Comparison of ENCODE assay signal across 8 mouse cellular contexts in genomic region chr10:80102216-80102915, GRCm38 (mm10). TPM values are rescaled to one million over a fixed set of nuclear protein-coding genes. Genes with fewer than 3 reads are reported as not detected.
A peak's percentile ranks its signal among the peaks of the same experiment; 100 is the strongest.
DNase-seq lines count a peak whose midpoint lies in the region; ATAC-seq and TF ChIP-seq lines count a peak whose summit lies in the region.

No protein-coding gene starts in this region.

- no peak for TF ChIP-seq CTCF in left cerebral cortex, adult 2 months (IDR thresholded peaks at IDR 0.05)

- intact Hi-C loops in left cerebral cortex, adult 2 months (cut with DNase I) = no loop called here

- H3K9ac ChIP-seq in hindbrain, embryonic 14.5 days = peak overlapping the region; percentile 91

- H3K9me3 ChIP-seq in hindbrain, embryonic 14.5 days (ENCODE audit: control insufficient read depth, low read length) = no peaks in the 10 kb centered on the region

- peak overlapping the region; percentile 93 for H3K4me2 ChIP-seq in hindbrain, embryonic 14.5 days (replicated peaks)

- H3K27ac ChIP-seq in hindbrain, embryonic 14.5 days = peak overlapping the region; percentile 78
- H3K27ac ChIP-seq in left cerebral cortex, adult 2 months = peak overlapping the region; percentile 93

- no peaks in the 10 kb centered on the region for H3K27me3 ChIP-seq in hindbrain, embryonic 14.5 days (ENCODE audit: control insufficient read depth, insufficient read depth, low read length)

- no peaks in the 10 kb centered on the region for H3K36me3 ChIP-seq in hindbrain, embryonic 14.5 days (replicated peaks; ENCODE audit: control insufficient read depth, insufficient read depth)

- DNase-seq in T-cell, adult 2 months (ENCODE audit: low spot score) = peak; percentile 88
- DNase-seq in cerebellum, postnatal 14 days = peak; percentile 86 to 88
- DNase-seq in frontal cortex, postnatal 25 days (ENCODE audit: low spot score in 2 of 2) = peak; percentile 51 to 67
- peak; percentile 82 for DNase-seq in hindbrain, embryonic 14.5 days (ENCODE audit: low spot score)
- peak; percentile 82 to 85 for DNase-seq in left cerebral cortex, adult 2 months (ENCODE audit: extremely low spot score in 1 of 2, low spot score in 2 of 2)
- peak; percentile 85 for DNase-seq in right cerebral cortex, adult 18-20 months
- DNase-seq in urinary bladder, adult 2 months (ENCODE audit: low spot score) = peak; percentile 76

- H3K4me3 ChIP-seq in hindbrain, embryonic 14.5 days (replicated peaks; ENCODE audit: low read length) = peak overlapping the region; percentile 90
- peak overlapping the region; percentile 98 for H3K4me3 ChIP-seq in left cerebral cortex, adult 2 months

- WGBS in hindbrain, embryonic 14.5 days = under 1% methylated on average over 40 of the region's 59 CpGs

- H3K4me1 ChIP-seq in hindbrain, embryonic 14.5 days (replicated peaks; ENCODE audit: control insufficient read depth, insufficient read depth, low read length) = peaks cover 13% of the 10 kb centered on the region

- peak; percentile 86 for ATAC-seq in hindbrain, embryonic 14.5 days (ENCODE audit: low FRiP score)
- peak; percentile 85 for ATAC-seq in megakaryocyte, adult 5-6 weeks (ENCODE audit: poor library complexity, severe bottlenecking)

RNA-seq across cellular contexts. Expression of gene Sbno2, which starts 3.0 kb away (rescaled TPM):
- polyA plus RNA-seq in hindbrain, embryonic 14.5 days (2014; fragmentation: Nextera tagmentation; extraction: Ambion mirVana) = 12.3 and 12.6 TPM in 2 replicates
- 10 to 100 TPM; 21.4 to 22.1 TPM for total RNA-seq in left cerebral cortex, adult 2 months (2021)
- total RNA-seq in megakaryocyte, adult 5-6 weeks (2015) = 32.4 and 33.0 TPM in 2 replicates
- 41.9 and 46.7 TPM in 2 replicates for total RNA-seq in megakaryocyte, adult 5-6 weeks (2017)
- polyA plus RNA-seq in urinary bladder, adult 2 months (2012; rRNA removed) = 34.0 and 35.4 TPM in 2 replicates

RNA-seq across cellular contexts. Expression of gene Stk11, which starts 13.2 kb away (rescaled TPM):
- 20.2 and 24.6 TPM in 2 replicates for polyA plus RNA-seq in hindbrain, embryonic 14.5 days (2014; fragmentation: Nextera tagmentation; extraction: Ambion mirVana)
- 100 to 1,000 TPM; 102 to 106 TPM for total RNA-seq in left cerebral cortex, adult 2 months (2021)
- 58.0 and 60.7 TPM in 2 replicates for total RNA-seq in megakaryocyte, adult 5-6 weeks (2015)
- 142 and 146 TPM in 2 replicates for total RNA-seq in megakaryocyte, adult 5-6 weeks (2017)
- polyA plus RNA-seq in urinary bladder, adult 2 months (2012; rRNA removed) = 77.3 and 89.9 TPM in 2 replicates

RNA-seq across cellular contexts. Expression of gene Atp5d, which starts 36.1 kb away (rescaled TPM):
- polyA plus RNA-seq in hindbrain, embryonic 14.5 days (2014; fragmentation: Nextera tagmentation; extraction: Ambion mirVana) = 469 and 505 TPM in 2 replicates
- 100 to 1,000 TPM; 356 to 366 TPM for total RNA-seq in left cerebral cortex, adult 2 months (2021)
- 161 and 162 TPM in 2 replicates for total RNA-seq in megakaryocyte, adult 5-6 weeks (2015)
- 31.0 and 34.7 TPM in 2 replicates for total RNA-seq in megakaryocyte, adult 5-6 weeks (2017)
- 367 and 372 TPM in 2 replicates for polyA plus RNA-seq in urinary bladder, adult 2 months (2012; rRNA removed)

RNA-seq across cellular contexts. Expression of gene Cbarp, which starts 38.3 kb away (rescaled TPM):
- polyA plus RNA-seq in hindbrain, embryonic 14.5 days (2014; fragmentation: Nextera tagmentation; extraction: Ambion mirVana) = 93.4 and 96.4 TPM in 2 replicates
- total RNA-seq in left cerebral cortex, adult 2 months (2021) = 100 to 1,000 TPM; 431 to 456 TPM
- 1.6 and 2.2 TPM in 2 replicates for total RNA-seq in megakaryocyte, adult 5-6 weeks (2015)
- 1.4 TPM in 1 of 2 replicates, not detected in the other for total RNA-seq in megakaryocyte, adult 5-6 weeks (2017)
- polyA plus RNA-seq in urinary bladder, adult 2 months (2012; rRNA removed) = 9.2 and 12.2 TPM in 2 replicates

RNA-seq across cellular contexts. Expression of gene Midn, which starts 45.7 kb away (rescaled TPM):
- polyA plus RNA-seq in hindbrain, embryonic 14.5 days (2014; fragmentation: Nextera tagmentation; extraction: Ambion mirVana) = 44.1 and 54.4 TPM in 2 replicates
- 100 to 1,000 TPM in 1 of 2 experiments, 10 to 100 TPM in 1; 80.7 to 127 TPM for total RNA-seq in left cerebral cortex, adult 2 months (2021)
- 29.5 and 29.6 TPM in 2 replicates for total RNA-seq in megakaryocyte, adult 5-6 weeks (2015)
- total RNA-seq in megakaryocyte, adult 5-6 weeks (2017) = 22.4 and 36.1 TPM in 2 replicates
- 21.2 and 30.5 TPM in 2 replicates for polyA plus RNA-seq in urinary bladder, adult 2 months (2012; rRNA removed)

Comparison
In these comparisons a context has a peak if more than half of its experiments do, and no peak if none do; other contexts are left out.
1. Peak in every context shown above with its lines: DNase-seq, ATAC-seq, H3K4me3 ChIP-seq and H3K27ac ChIP-seq.